Mouse (Mus musculus) ES-E14 (cell line): ENCODE measurements around the gene Igf1.

Experiments
- HCFC1 ChIP-seq: IDR thresholded peaks from 2 replicates; pipeline ENCODE4 v1.6.1; 2012; ENCODE audit warnings: low read length, inconsistent platforms, borderline replicate concordance; ENCODE audit not compliant: insufficient read depth
- MAFK ChIP-seq: IDR thresholded peaks from 2 replicates; pipeline ENCODE4 v1.6.1; 2014; ENCODE audit warnings: mild to moderate bottlenecking, low read depth, low read length, inconsistent platforms; ENCODE audit not compliant: insufficient read depth
- ZC3H11A ChIP-seq: IDR thresholded peaks from 2 replicates; pipeline ENCODE4 v1.6.1; 2012; ENCODE audit warnings: low read depth, mild to moderate bottlenecking, inconsistent platforms, low read length, borderline replicate concordance
- ZNF384 ChIP-seq: IDR thresholded peaks from 2 replicates; pipeline ENCODE4 v1.6.1; 2012; ENCODE audit warnings: low read depth, low read length, inconsistent platforms

- TF ChIP-seq HCFC1, result no peak
- TF ChIP-seq ZNF384, result no peak
- no peak for TF ChIP-seq MAFK
- no peak for TF ChIP-seq ZC3H11A
Measured at GRCm38 (mm10) chr10:87885326-87886040, 27.4 kb downstream of the Igf1 start.
